Mouse (Mus musculus): ENCODE results near the gene Plekhj1.
"Not testable (repeated sequence)": the region's sequence is repeated elsewhere in the genome, so short reads cannot be mapped to it uniquely, and the experiment has no call there.

Plekhj1 gene

GRCm38 (mm10) chr10:80826151-80827062 is 28.0 kb upstream of the Plekhj1 start, which contains the start of gene Oaz1:
Gene Oaz1 (plus strand): TSS chr10:80826656.
- peak; percentile 99 for DNase-seq (ENCODE audit: low spot score)

- no peak for DNase-seq (ENCODE audit: low spot score)
These were observed 26.4 kb upstream of the Plekhj1 start for GRCm38 (mm10) chr10:80824827-80825226.

- peak; percentile 82 for DNase-seq (ENCODE audit: low spot score)
These were observed 25.6 kb upstream of the Plekhj1 start for GRCm38 (mm10) chr10:80823847-80824643.

GRCm38 (mm10) chr10:80823316-80823715 is 24.9 kb upstream of the Plekhj1 start:
- no peak for DNase-seq (ENCODE audit: low spot score)

GRCm38 (mm10) chr10:80822528-80822927 is 24.1 kb upstream of the Plekhj1 start:
- no peak for DNase-seq (ENCODE audit: low spot score)

GRCm38 (mm10) chr10:80821991-80822390 is 23.6 kb upstream of the Plekhj1 start:
- DNase-seq (ENCODE audit: low spot score) = no peak

- no peak for DNase-seq (ENCODE audit: low spot score)
These were observed 21.0 kb upstream of the Plekhj1 start for GRCm38 (mm10) chr10:80819406-80819805.

- peak; percentile 72 for DNase-seq (ENCODE audit: low spot score)
These were observed 20.3 kb upstream of the Plekhj1 start for GRCm38 (mm10) chr10:80818599-80819281.

GRCm38 (mm10) chr10:80817955-80818354 is 19.5 kb upstream of the Plekhj1 start:
- not testable (repeated sequence) for DNase-seq (ENCODE audit: low spot score)

- no peak for DNase-seq (ENCODE audit: low spot score)
These were observed 18.7 kb upstream of the Plekhj1 start for GRCm38 (mm10) chr10:80817164-80817563.

- not testable (repeated sequence) for DNase-seq (ENCODE audit: low spot score)
These were observed 17.9 kb upstream of the Plekhj1 start for GRCm38 (mm10) chr10:80816303-80816702.

- no peak for DNase-seq (ENCODE audit: low spot score)
These were observed 16.4 kb upstream of the Plekhj1 start for GRCm38 (mm10) chr10:80814800-80815199.

- DNase-seq (ENCODE audit: low spot score) = no peak
These were observed 14.9 kb upstream of the Plekhj1 start, which contains the start of gene Jsrp1 for GRCm38 (mm10) chr10:80813366-80813765. Gene Jsrp1 (minus strand): TSS chr10:80813498.

GRCm38 (mm10) chr10:80812391-80813041 is 14.1 kb upstream of the Plekhj1 start:
- DNase-seq (ENCODE audit: low spot score) = no peak

- DNase-seq (ENCODE audit: low spot score) = no peak
These were observed 11.7 kb upstream of the Plekhj1 start for GRCm38 (mm10) chr10:80810084-80810483.

GRCm38 (mm10) chr10:80808985-80809632 is 10.7 kb upstream of the Plekhj1 start:
- DNase-seq (ENCODE audit: low spot score) = no peak

GRCm38 (mm10) chr10:80808099-80808984 is 9.9 kb upstream of the Plekhj1 start:
- no peak for DNase-seq (ENCODE audit: low spot score)

- peak; percentile 76 for DNase-seq (ENCODE audit: low spot score)
These were observed 8.7 kb upstream of the Plekhj1 start for GRCm38 (mm10) chr10:80807057-80807627.

GRCm38 (mm10) chr10:80806341-80807056 is 8.1 kb upstream of the Plekhj1 start:
- no peak for DNase-seq (ENCODE audit: low spot score)
